Mouse (Mus musculus): Measurements from ENCODE around the gene Pam. TPM values are rescaled to one million over a fixed set of nuclear protein-coding genes. Genes with fewer than 3 reads are reported as not detected.

Pam gene
- polyA plus RNA-seq, 1 experiment from 2014 or later: 65.9 TPM

- 71% methylated on average over 3 of the region's 3 CpGs for WGBS
- ATAC-seq: no peak
- Histone ChIP-seq H3K9me3 (ENCODE audit: control insufficient read depth) (no peaks in the 10 kb centered on the region), H3K4me3 (ENCODE audit: low read depth, low read length) (no peak overlapping the region), H3K27ac (ENCODE audit: low read depth, low read length) (no peak overlapping the region), H3K36me3 (ENCODE audit: control insufficient read depth, insufficient read depth) (no peaks in the 10 kb centered on the region), H3K4me2 (replicated peaks; ENCODE audit: low read depth) (no peak overlapping the region), H3K4me1 (replicated peaks; ENCODE audit: control insufficient read depth, insufficient read depth, low read length) (peaks cover 6% of the 10 kb centered on the region; the same call in 1 of the 2 replicates), H3K9ac (ENCODE audit: low read depth, low read length) (no peak overlapping the region), H3K27me3 (replicated peaks; ENCODE audit: control insufficient read depth, insufficient read depth, low read length) (no peaks in the 10 kb centered on the region)
- no peak for TF ChIP-seq CTCF (IDR thresholded peaks at IDR 0.05; ENCODE audit: low read depth)
These were observed 11.9 kb downstream of the Pam start for GRCm38 (mm10) chr1:98083508-98083907.

DNA sequence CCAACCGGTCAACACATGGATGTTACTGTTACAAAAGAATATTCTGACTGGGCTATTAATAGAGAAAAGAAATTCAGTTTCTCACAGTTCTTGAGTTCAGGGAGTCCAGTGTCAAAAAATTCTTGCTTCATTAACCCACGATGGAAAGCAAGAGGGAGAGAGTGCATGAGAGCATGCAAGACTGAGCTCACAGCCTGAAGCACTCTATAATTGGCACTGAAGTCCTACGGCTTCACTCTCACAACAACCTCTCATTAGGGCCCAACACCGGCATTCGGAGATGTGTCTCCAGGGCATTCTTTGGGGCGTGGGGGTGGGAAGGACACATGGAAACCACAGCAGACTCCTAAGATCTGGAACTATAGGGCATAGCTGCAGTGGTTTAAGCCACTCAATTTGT is 12.5 kb downstream of the Pam start:
- H3K36me3 ChIP-seq (ENCODE audit: control insufficient read depth, insufficient read depth): no peaks in the 10 kb centered on the region
- peaks cover 6% of the 10 kb centered on the region; the same call in 1 of the 2 replicates for H3K4me1 ChIP-seq (replicated peaks; ENCODE audit: control insufficient read depth, insufficient read depth, low read length)
- no peaks in the 10 kb centered on the region for H3K27me3 ChIP-seq (replicated peaks; ENCODE audit: control insufficient read depth, insufficient read depth, low read length)
- no peak overlapping the region for H3K9ac ChIP-seq (ENCODE audit: low read depth, low read length)
- no peak overlapping the region for H3K27ac ChIP-seq (ENCODE audit: low read depth, low read length)
- TF ChIP-seq CTCF (IDR thresholded peaks at IDR 0.05; ENCODE audit: low read depth): no peak
- no peaks in the 10 kb centered on the region for H3K9me3 ChIP-seq (ENCODE audit: control insufficient read depth)
- H3K4me3 ChIP-seq (ENCODE audit: low read depth, low read length): no peak overlapping the region
- no peak for ATAC-seq
- WGBS: 87% methylated on average over 6 of the region's 6 CpGs
- H3K4me2 ChIP-seq (replicated peaks; ENCODE audit: low read depth): no peak overlapping the region

DNA sequence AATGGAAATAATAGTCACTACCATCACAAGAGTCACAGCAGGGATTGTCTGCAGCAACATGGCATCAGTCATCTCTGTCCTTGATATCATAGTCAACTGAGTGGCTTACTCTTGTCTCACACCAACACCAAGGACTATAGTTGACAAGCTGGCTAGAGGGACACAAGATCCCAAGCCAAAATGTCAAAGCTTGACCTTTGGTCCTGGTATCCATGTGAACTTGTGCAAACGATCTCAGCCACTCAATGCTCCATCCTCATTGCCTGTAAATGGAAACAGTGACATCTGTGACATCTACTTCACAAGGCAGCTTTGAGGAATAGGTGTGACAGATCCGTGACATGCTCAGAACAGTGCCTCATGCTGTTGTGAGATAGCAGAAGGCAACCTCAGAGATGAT is 15.0 kb downstream of the Pam start:
- Histone ChIP-seq H3K27me3 (replicated peaks; ENCODE audit: control insufficient read depth, insufficient read depth, low read length) (no peaks in the 10 kb centered on the region), H3K4me3 (ENCODE audit: low read depth, low read length) (no peak overlapping the region), H3K4me1 (replicated peaks; ENCODE audit: control insufficient read depth, insufficient read depth, low read length) (peaks cover 6% of the 10 kb centered on the region; the same call in 1 of the 2 replicates), H3K27ac (ENCODE audit: low read depth, low read length) (no peak overlapping the region), H3K4me2 (replicated peaks; ENCODE audit: low read depth) (no peak overlapping the region), H3K9ac (ENCODE audit: low read depth, low read length) (no peak overlapping the region), H3K36me3 (ENCODE audit: control insufficient read depth, insufficient read depth) (no peaks in the 10 kb centered on the region), H3K9me3 (ENCODE audit: control insufficient read depth) (no peaks in the 10 kb centered on the region)
- 60% methylated on average over 2 of the region's 2 CpGs for WGBS
- no peak for ATAC-seq
- TF ChIP-seq CTCF (IDR thresholded peaks at IDR 0.05; ENCODE audit: low read depth): no peak

DNA sequence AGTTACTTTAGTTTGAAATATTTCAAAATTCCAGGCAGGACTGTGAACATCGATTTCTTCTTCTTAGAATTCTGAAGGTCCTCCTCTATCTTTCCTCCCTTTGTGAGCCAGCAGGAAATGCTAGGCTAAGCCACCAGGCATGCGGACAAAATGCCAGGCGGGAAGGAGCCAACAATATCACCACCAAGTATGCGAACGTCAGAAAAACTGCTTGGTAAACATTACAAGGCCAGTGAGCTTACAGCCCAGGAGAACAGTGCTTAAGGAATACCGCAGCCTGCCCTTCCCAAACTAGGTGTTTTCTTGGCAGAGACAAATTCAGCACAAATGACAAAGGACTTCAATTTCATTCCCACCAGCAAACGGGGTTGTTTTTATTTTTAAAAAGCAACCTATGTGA is 15.8 kb downstream of the Pam start:
- Histone ChIP-seq H3K9me3 (ENCODE audit: control insufficient read depth) (no peaks in the 10 kb centered on the region), H3K27ac (ENCODE audit: low read depth, low read length) (no peak overlapping the region), H3K9ac (ENCODE audit: low read depth, low read length) (no peak overlapping the region), H3K4me2 (replicated peaks; ENCODE audit: low read depth) (no peak overlapping the region), H3K27me3 (replicated peaks; ENCODE audit: control insufficient read depth, insufficient read depth, low read length) (no peaks in the 10 kb centered on the region), H3K4me3 (ENCODE audit: low read depth, low read length) (no peak overlapping the region), H3K4me1 (replicated peaks; ENCODE audit: control insufficient read depth, insufficient read depth, low read length) (peaks cover 6% of the 10 kb centered on the region; the same call in 1 of the 2 replicates), H3K36me3 (ENCODE audit: control insufficient read depth, insufficient read depth) (no peaks in the 10 kb centered on the region)
- 62% methylated on average over 7 of the region's 7 CpGs for WGBS
- TF ChIP-seq CTCF (IDR thresholded peaks at IDR 0.05; ENCODE audit: low read depth): no peak
- no peak for ATAC-seq

- H3K4me3 ChIP-seq (ENCODE audit: low read depth, low read length): no peak overlapping the region
- H3K27me3 ChIP-seq (replicated peaks; ENCODE audit: control insufficient read depth, insufficient read depth, low read length): no peaks in the 10 kb centered on the region
- H3K9ac ChIP-seq (ENCODE audit: low read depth, low read length): no peak overlapping the region
- no peak for ATAC-seq
- TF ChIP-seq CTCF (IDR thresholded peaks at IDR 0.05; ENCODE audit: low read depth): no peak
- no peaks in the 10 kb centered on the region for H3K9me3 ChIP-seq (ENCODE audit: control insufficient read depth)
- H3K4me1 ChIP-seq (replicated peaks; ENCODE audit: control insufficient read depth, insufficient read depth, low read length): no peaks in the 10 kb centered on the region
- H3K27ac ChIP-seq (ENCODE audit: low read depth, low read length): no peak overlapping the region
- WGBS: 94% methylated on average over 7 of the region's 7 CpGs
- H3K4me2 ChIP-seq (replicated peaks; ENCODE audit: low read depth): no peak overlapping the region
- H3K36me3 ChIP-seq (ENCODE audit: control insufficient read depth, insufficient read depth): no peaks in the 10 kb centered on the region
These were observed 16.7 kb downstream of the Pam start for GRCm38 (mm10) chr1:98078735-98079134.

- no peaks in the 10 kb centered on the region for H3K27me3 ChIP-seq (replicated peaks; ENCODE audit: control insufficient read depth, insufficient read depth, low read length)
- 73% methylated on average over 4 of the region's 4 CpGs for WGBS
- H3K4me3 ChIP-seq (ENCODE audit: low read depth, low read length): no peak overlapping the region
- no peaks in the 10 kb centered on the region for H3K9me3 ChIP-seq (ENCODE audit: control insufficient read depth)
- no peak overlapping the region for H3K4me2 ChIP-seq (replicated peaks; ENCODE audit: low read depth)
- H3K36me3 ChIP-seq (ENCODE audit: control insufficient read depth, insufficient read depth): no peaks in the 10 kb centered on the region
- 0 out of 2 replicates have a peak, but pooled peaks cover 2% of the 10 kb centered on the region for H3K4me1 ChIP-seq (replicated peaks; ENCODE audit: control insufficient read depth, insufficient read depth, low read length)
- no peak overlapping the region for H3K9ac ChIP-seq (ENCODE audit: low read depth, low read length)
- ATAC-seq: no peak
- no peak for TF ChIP-seq CTCF (IDR thresholded peaks at IDR 0.05; ENCODE audit: low read depth)
- H3K27ac ChIP-seq (ENCODE audit: low read depth, low read length): no peak overlapping the region
These were observed 21.6 kb downstream of the Pam start for GRCm38 (mm10) chr1:98073826-98074225.

- no peaks in the 10 kb centered on the region for H3K9me3 ChIP-seq (ENCODE audit: control insufficient read depth)
- no peak overlapping the region for H3K4me3 ChIP-seq (ENCODE audit: low read depth, low read length)
- 0 out of 2 replicates have a peak, but pooled peaks cover 2% of the 10 kb centered on the region for H3K4me1 ChIP-seq (replicated peaks; ENCODE audit: control insufficient read depth, insufficient read depth, low read length)
- 82% methylated on average over 2 of the region's 2 CpGs for WGBS
- H3K27me3 ChIP-seq (replicated peaks; ENCODE audit: control insufficient read depth, insufficient read depth, low read length): no peaks in the 10 kb centered on the region
- no peaks in the 10 kb centered on the region for H3K36me3 ChIP-seq (ENCODE audit: control insufficient read depth, insufficient read depth)
- no peak overlapping the region for H3K9ac ChIP-seq (ENCODE audit: low read depth, low read length)
- H3K27ac ChIP-seq (ENCODE audit: low read depth, low read length): no peak overlapping the region
- ATAC-seq: no peak
- H3K4me2 ChIP-seq (replicated peaks; ENCODE audit: low read depth): no peak overlapping the region
- TF ChIP-seq CTCF (IDR thresholded peaks at IDR 0.05; ENCODE audit: low read depth): no peak
These were observed 22.3 kb downstream of the Pam start for GRCm38 (mm10) chr1:98073127-98073526.
